Mouse (Mus musculus) cerebellum, adult 18-20 months (tissue): Measurements from ENCODE around the gene Arl6ip6.

ENCODE experiments used
- DNase-seq, 2 experiments: peaks; one replicate each; pipeline ENCODE4 v3.0.0; 2021

The Arl6ip6 gene

GRCm38 (mm10) chr2:53191523-53192220 lies at the start of gene Arl6ip6:
Arl6ip6 (plus strand) TSS chr2:53191726.
- peak; percentile 98 for DNase-seq

DNA sequence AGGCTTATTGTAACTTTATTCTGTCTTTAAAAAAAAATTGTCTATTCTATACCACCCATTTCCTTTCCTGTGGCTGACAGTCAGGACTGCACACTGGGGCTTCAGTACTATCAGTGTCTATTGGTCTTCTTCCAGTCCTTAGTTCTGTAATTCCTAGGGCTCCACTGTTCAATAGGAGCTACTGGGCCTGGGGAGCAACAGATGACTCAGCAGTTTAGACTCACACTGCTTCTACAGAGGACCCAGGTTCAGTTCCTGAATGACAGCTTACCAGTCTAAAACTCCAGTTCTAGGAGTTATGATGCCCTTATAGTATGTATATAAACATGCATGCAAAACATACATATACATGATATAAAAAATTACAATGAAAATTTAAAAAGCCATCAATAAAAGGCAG lies 44.7 kb upstream of the Arl6ip6 start:
- no peak for DNase-seq

DNA sequence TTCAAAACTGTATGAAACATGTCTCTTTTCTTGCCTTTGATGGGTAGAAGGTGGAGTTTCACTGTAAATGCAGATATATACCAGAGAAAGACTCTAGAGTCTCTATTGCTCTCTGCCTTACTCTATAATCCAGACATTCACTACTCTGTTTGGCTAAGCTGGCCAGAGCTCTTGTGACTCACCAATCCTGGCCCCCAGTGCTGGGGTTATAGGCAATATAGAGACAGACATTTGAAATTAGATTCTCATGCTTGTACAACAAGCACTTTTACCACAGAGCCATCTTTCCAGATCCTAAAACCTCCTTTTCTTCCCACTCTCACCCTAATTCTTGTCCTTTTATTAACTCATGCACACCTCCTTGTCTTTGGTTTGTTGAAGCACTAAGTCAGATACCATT lies 17.6 kb upstream of the Arl6ip6 start:
- no peak for DNase-seq

- no peak for DNase-seq
Measured at GRCm38 (mm10) chr2:53178966-53179365, 12.6 kb upstream of the Arl6ip6 start.

GRCm38 (mm10) chr2:53179876-53180275 lies 11.7 kb upstream of the Arl6ip6 start:
- DNase-seq = no peak

DNA sequence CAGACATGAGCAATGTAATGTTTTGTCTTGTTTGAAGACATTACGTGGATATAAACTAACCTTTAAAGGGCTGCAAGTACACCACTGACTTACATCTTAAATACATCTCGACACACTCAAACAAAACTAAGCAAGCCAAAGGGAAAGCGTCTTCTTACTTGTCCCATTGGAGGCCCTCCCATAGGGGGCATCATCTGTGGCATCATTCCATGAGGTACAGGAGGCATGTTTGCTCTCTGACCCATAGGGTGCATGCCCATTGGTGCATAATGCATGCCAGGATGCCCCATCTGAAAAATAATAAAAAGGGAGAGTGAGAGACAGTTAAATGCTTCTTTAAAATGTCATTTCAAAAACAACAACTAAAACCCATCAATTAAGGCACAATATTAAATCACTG lies 1.7 kb upstream of the Arl6ip6 start:
- peak in 1 of 2 experiments; percentile 15 for DNase-seq

DNA sequence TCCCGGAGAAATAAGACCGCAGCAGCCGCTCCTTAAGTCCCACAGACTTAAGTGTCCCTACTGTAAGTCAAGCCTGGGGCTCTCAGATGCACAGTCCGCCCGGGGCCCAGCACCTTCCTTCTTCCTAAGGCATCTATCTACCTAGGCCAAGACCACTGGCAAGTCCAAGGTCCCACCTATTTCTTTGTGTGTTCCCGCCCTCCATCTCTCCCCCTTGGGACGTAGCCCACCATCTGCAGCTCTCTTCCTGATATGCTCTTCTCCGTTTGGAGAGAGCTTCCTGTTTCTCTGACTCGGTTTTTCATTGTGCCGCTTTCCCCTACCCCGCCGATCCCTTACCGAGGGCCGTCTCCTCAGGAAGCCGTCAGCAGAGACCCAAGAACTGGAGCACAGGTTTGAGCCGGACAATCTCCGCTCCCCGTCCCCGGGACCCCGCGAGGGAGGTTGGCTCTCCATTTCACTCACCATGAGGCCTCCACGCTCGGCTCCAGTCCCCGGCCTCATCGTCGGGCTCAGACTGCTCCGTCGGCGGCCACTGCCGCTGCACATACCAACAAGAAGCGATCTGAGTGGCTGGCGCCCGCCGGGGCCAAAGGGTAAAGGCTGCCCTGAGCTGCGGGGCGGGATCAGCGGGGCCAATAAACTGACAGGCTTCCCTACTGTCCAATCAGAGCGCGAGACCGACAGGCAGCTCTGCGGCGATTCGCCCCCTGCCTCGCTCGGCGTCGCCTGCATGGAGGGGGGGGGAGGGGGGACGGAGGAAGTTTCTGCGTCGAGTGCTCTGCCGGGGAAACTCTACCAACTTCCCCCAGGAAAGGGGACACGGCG lies 628 bp upstream of the Arl6ip6 start, which contains the start of gene Prpf40a:
Prpf40a (minus strand) TSS at position 601 of the 828 bp plus-strand sequence.
- DNase-seq = peak; percentile 99

DNA sequence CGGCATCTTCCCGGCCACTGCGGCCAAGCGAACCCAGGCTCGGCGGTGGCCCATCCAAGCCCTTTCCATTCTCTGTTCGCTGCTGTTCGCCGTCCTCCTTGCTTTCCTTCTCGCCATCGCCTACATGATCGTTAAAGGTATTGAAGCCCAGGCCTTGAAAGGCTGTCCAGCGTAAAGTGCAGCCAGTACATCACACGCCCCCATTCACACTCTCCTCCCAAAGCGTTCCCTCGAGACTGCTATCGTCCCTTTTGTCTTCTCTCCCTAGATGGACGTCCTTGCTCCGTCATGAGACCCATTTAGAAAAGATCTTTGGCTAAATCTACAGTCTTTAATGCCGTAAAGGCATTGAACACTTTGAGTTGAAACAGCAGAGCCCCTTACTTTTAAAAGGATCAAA lies 860 bp downstream of the Arl6ip6 start:
- no peak for DNase-seq

DNA sequence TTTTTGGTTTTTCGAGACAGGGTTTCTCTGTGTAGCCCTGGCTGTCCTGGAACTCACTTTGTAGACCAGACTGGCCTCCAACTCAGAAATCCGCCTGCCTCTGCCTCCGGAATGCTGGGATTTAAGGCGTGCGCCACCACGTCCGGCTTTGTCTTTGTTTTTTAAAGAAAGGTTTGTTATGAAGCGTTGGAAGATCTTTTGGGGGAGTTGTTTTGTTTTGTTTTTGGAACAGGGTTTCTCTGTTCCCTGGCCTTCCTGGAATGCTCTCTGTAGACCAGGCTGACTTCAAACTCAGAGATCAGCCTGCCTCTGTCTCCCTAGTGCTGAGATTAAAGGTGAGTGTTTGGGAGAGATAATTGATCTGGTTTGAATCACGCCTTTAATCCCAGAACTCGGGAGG lies 4.9 kb downstream of the Arl6ip6 start:
- DNase-seq = no peak

- DNase-seq = no peak
Measured at GRCm38 (mm10) chr2:53199203-53199602, 7.7 kb downstream of the Arl6ip6 start.

- DNase-seq = no peak
Measured at GRCm38 (mm10) chr2:53200164-53200885, 8.8 kb downstream of the Arl6ip6 start.

DNA sequence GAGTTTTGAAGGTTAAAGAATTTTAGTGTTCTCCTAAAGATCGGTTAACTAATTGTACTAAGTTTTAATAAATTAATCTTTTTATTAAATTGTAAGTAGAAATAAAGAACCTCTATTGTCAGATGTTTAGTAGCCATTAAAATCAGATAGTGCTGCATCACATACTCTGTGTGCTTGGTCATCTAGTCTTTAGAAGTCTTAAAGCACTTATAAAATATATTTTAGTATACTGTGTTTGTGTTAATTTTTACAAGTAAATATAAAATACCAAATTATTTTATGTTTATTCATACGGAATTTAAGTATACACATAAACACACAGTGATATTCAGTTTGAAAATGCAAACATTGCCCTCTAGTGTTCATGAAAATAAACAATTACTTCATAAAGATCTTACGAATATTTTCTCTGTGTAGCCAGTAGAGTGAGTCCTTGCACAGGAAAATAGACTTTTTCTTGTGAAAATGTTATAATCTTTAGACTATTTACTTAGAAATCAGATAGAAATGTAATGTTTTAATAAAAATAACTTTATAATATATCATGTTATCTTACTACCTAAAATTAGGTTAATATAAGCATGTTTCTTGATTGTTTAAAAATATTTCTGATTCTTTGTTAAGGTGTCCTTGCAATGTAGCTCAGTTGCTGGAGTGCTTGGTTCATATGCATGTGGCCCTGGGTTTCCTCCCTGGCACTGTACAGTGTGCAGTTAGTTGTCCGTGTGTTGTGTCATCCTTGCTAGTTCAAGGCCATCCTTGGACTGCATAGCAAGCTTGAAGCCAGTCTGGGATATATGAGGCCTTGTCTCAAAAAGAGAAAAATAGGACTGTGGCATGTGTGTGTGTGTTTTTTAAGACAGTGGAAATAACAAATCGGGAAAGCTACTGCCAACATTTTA lies 13.1 kb downstream of the Arl6ip6 start:
- DNase-seq = no peak

DNA sequence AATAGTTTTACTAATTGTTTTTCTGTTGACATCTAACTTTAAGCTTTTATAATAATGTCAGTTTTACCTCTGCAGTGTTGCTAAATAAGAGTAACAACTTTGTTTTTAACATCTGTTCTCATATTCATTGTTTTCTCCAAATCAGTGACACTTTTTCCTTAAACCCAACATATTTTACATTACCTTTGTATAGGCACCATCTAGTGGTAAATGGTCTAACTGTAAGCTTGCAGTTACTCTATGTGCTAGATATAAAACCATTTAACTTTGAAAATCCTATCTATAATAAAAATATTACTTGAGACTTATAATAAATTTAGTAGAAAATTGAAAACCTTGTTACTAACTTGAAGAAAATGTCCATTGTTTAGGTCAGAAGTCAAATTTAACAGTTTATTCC lies 15.2 kb downstream of the Arl6ip6 start:
- DNase-seq = no peak

- DNase-seq = no peak
Measured at GRCm38 (mm10) chr2:53213493-53213892, 22.0 kb downstream of the Arl6ip6 start.

GRCm38 (mm10) chr2:53222242-53222641 lies 30.7 kb downstream of the Arl6ip6 start:
- DNase-seq = no peak

GRCm38 (mm10) chr2:53256982-53257381 lies 65.5 kb downstream of the Arl6ip6 start:
- DNase-seq = no peak
